Mouse (Mus musculus): ENCODE results near the gene Vps54.

- TF ChIP-seq POLR2A (IDR thresholded peaks at IDR 0.05; ENCODE audit: borderline replicate concordance, insufficient read depth, low read length) (no peak), CTCF (IDR thresholded peaks at IDR 0.05; ENCODE audit: borderline replicate concordance, insufficient read depth, low read depth, low read length) (no peak)
These were observed 8.9 kb downstream of the Vps54 start for GRCm38 (mm10) chr11:21247940-21248339.

All from cerebellum, adult 2 months (tissue).